Mouse (Mus musculus) liver, embryonic 15.5 days (tissue): ENCODE measurements around the gene Cd44. TPM values are rescaled to one million over a fixed set of nuclear protein-coding genes. Genes with fewer than 3 reads are reported as not detected.

Source experiments
- ATAC-seq: fragments of 200-750 bp; cut with Nextera tagmentation; 2 replicates; pipeline ENCODE4 v1.8.0; 2017; ENCODE audit warnings: moderate number of reproducible peaks, mild to moderate bottlenecking, moderate library complexity; ENCODE audit not compliant: insufficient read depth
- H3K27ac ChIP-seq: fragments of 300-500 bp; sonication (generic); replicated peaks from 2 replicates; pipeline ENCODE4 v1.5.1; 2015; ENCODE audit warnings: mild to moderate bottlenecking, inconsistent platforms
- H3K27me3 ChIP-seq: fragments of 300-500 bp; sonication (generic); 2 replicates; pipeline ENCODE4 v1.6.1; 2015; ENCODE audit warnings: mild to moderate bottlenecking, inconsistent platforms
- H3K36me3 ChIP-seq: fragments of 300-500 bp; sonication (generic); replicated peaks from 2 replicates; pipeline ENCODE4 v1.6.1; 2015; ENCODE audit warnings: moderate library complexity, mild to moderate bottlenecking, inconsistent platforms
- H3K4me1 ChIP-seq: fragments of 300-500 bp; sonication (generic); replicated peaks from 2 replicates; pipeline ENCODE4 v1.6.1; 2015; ENCODE audit warnings: inconsistent platforms
- H3K4me2 ChIP-seq: fragments of 300-500 bp; sonication (generic); 2 replicates; pipeline ENCODE4 v1.6.1; 2015; ENCODE audit warnings: moderate library complexity, mild to moderate bottlenecking, inconsistent platforms
- H3K4me3 ChIP-seq: fragments of 300-500 bp; sonication (generic); replicated peaks from 2 replicates; pipeline ENCODE4 v1.5.1; 2015; ENCODE audit warnings: mild to moderate bottlenecking, inconsistent platforms
- H3K9ac ChIP-seq: fragments of 300-500 bp; sonication (generic); 2 replicates; pipeline ENCODE4 v1.6.1; 2015; ENCODE audit warnings: moderate library complexity, mild to moderate bottlenecking, inconsistent platforms
- H3K9me3 ChIP-seq: fragments of 300-500 bp; sonication (generic); replicated peaks from 2 replicates; pipeline ENCODE4 v1.6.1; 2016; ENCODE audit warnings: inconsistent platforms
- WGBS: fragments of 180-500 bp; shearing (Covaris S2); methylation state at CpG from one replicate; pipeline ENCODE4 v1.1.7; 2015; ENCODE audit warnings: mixed read lengths; ENCODE audit not compliant: insufficient replicate concordance; 5-methylcytosine and 5-hydroxymethylcytosine counted together
- polyA plus RNA-seq: library from polyadenylated mRNA; unstranded; fragments of >200 nt; fragmentation: Nextera tagmentation; extraction: Ambion mirVana; gene quantifications from 2 replicates; pipeline ENCODE4 v1.2.1, GENCODE M21; 2015

Cd44 gene
- polyA plus RNA-seq, result 15.5 and 15.8 TPM in 2 replicates

GRCm38 (mm10) chr2:102900875-102901827, at the start of gene Cd44:
TSS of gene Cd44 (minus strand) at chr2:102901665.
- Histone ChIP-seq H3K4me1 (peaks cover 51% of the 10 kb centered on the region), H3K9ac (peak within 1 kb of the TSS; percentile 61), H3K27ac (peak within 1 kb of the TSS; percentile 73), H3K36me3 (no peaks in the 10 kb centered on the region), H3K27me3 (no peaks in the 10 kb centered on the region), H3K4me3 (peak within 1 kb of the TSS; percentile 65), H3K9me3 (no peaks in the 10 kb centered on the region), H3K4me2 (peak within 1 kb of the TSS; percentile 85)
- WGBS, result under 1% methylated on average over 29 of the region's 29 CpGs
- ATAC-seq, result peak; percentile 82

- WGBS, result 17% methylated on average over 4 of the region's 4 CpGs
- Histone ChIP-seq H3K9me3 (no peaks in the 10 kb centered on the region), H3K4me2 (no peak overlapping the region), H3K4me1 (no peaks in the 10 kb centered on the region), H3K9ac (no peak overlapping the region), H3K27ac (no peak overlapping the region), H3K27me3 (no peaks in the 10 kb centered on the region), H3K4me3 (no peak overlapping the region), H3K36me3 (no peaks in the 10 kb centered on the region)
- ATAC-seq, result no peak
These were observed 47.0 kb upstream of the Cd44 start for GRCm38 (mm10) chr2:102948481-102948857.

DNA sequence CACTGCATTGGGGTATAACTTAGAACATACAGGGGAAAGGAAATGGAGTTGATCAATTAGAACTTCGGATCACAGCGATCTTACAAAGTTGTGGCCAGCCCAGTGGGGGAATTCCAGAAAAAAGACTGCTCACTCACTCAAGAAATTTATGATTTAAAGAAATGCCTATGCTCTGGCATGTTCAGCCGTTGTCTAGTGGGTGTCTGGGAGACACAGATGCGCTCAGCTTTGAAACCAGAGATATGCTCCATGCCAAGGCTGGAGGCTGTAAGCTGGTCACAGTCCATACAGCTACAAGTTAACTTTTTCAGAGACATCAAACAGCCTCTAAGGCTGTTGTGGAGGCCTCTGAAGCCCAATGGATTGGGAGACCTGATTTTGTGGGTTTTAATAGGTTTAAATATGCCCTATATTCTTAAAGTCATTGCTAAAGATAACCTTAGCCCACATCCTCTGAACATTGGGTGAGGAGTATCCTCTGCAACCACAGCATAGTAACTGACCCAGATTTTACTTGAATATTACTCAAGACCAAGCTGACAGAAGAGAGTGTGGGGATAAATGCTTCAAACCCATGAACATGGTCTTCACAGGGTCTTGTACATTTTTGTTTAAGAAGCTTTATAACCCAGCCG, 46.5 kb upstream of the Cd44 start:
- Histone ChIP-seq H3K9ac (no peak overlapping the region), H3K4me1 (no peaks in the 10 kb centered on the region), H3K9me3 (no peaks in the 10 kb centered on the region), H3K4me2 (no peak overlapping the region), H3K4me3 (no peak overlapping the region), H3K36me3 (no peaks in the 10 kb centered on the region), H3K27me3 (no peaks in the 10 kb centered on the region), H3K27ac (no peak overlapping the region)
- no peak for ATAC-seq
- WGBS, result 65% methylated on average over 5 of the region's 5 CpGs

- Histone ChIP-seq H3K4me3 (no peak overlapping the region), H3K27me3 (no peaks in the 10 kb centered on the region), H3K9me3 (no peaks in the 10 kb centered on the region), H3K4me1 (no peaks in the 10 kb centered on the region), H3K27ac (no peak overlapping the region), H3K36me3 (no peaks in the 10 kb centered on the region), H3K9ac (no peak overlapping the region), H3K4me2 (no peak overlapping the region)
- 43% methylated on average over 1 of the region's 1 CpGs for WGBS
- no peak for ATAC-seq
These were observed 43.6 kb upstream of the Cd44 start for GRCm38 (mm10) chr2:102945111-102945510.

DNA sequence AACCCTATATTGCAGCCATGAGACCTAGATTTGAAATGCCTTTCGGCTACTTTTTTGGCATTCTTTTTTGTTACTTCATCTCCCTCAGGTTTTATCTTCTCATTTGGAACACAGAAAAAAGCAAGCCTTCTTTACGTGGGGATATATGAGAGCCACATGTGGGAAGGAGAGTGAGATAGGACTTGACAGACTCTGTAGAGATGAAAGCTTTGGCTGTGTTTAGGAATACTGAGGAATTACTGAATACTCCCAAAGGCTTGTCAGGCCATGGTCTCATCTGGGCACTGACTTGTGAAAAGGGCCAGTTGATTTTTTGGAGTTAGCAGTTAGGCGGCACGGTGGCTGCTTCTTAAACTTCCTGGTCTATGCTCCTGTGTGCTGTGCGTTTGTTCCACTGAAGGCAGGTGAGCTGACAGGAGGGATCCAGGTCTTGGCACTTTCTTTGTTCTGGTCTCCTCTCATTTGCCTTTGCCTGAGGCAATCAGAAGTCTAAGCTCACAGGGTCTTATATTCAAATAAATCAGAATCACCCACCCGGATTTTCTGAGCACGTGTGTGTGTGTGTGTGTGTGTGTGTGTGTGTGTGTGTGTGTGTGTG, 43.0 kb upstream of the Cd44 start:
- no peaks in the 10 kb centered on the region for H3K36me3 ChIP-seq
- no peaks in the 10 kb centered on the region for H3K27me3 ChIP-seq
- H3K4me2 ChIP-seq, result no peak overlapping the region
- 51% methylated on average over 7 of the region's 7 CpGs for WGBS
- ATAC-seq, result no peak
- no peaks in the 10 kb centered on the region for H3K4me1 ChIP-seq
- H3K9me3 ChIP-seq, result no peaks in the 10 kb centered on the region
- no peak overlapping the region for H3K4me3 ChIP-seq
- no peak overlapping the region for H3K9ac ChIP-seq
- H3K27ac ChIP-seq, result 0 out of 2 replicates have a peak overlapping the region, but pooled peaks have one; percentile 33

DNA sequence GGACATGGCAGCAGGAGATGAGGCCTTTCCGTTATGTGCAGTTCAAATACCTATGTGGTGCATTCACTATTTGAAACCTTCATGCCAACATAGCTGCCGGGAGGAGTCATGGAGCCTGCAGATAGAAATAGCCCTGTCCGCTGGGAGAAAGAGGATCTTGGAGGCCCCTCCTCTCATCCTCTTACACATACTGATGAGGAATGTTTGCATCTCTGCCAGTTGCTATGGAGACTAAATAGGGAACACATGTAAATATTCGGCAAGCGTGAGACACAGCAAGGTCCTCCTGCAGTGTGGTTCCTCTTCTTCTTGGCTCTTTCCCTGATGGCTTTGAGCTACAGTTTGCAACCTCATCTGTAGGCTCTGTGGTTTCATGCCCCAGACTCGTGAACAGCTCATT, 42.5 kb upstream of the Cd44 start:
- ATAC-seq, result peak; percentile 56
- H3K9ac ChIP-seq, result no peak overlapping the region
- 18% methylated on average over 6 of the region's 6 CpGs for WGBS

DNA sequence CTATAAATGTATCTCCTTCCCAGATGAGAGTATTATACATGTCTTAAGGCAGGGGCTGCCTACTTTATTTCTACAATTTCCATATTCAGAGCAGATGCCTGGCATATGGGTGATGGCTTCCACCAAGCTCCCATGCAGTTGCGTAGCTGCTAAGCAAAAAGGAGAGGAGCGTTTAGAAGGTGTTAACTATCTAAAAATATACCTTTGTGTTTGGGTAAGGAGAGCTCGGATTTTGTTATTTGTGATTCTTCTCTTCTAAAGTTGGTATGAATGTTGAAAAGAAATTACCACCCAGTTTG, 41.3 kb upstream of the Cd44 start:
- Histone ChIP-seq H3K27me3 (no peaks in the 10 kb centered on the region), H3K4me1 (no peaks in the 10 kb centered on the region), H3K9me3 (no peaks in the 10 kb centered on the region), H3K36me3 (no peaks in the 10 kb centered on the region), H3K4me3 (no peak overlapping the region), H3K9ac (no peak overlapping the region), H3K4me2 (no peak overlapping the region), H3K27ac (no peak overlapping the region)
- no peak for ATAC-seq
- 74% methylated on average over 3 of the region's 3 CpGs for WGBS

More for the DNA sequence above, 42.5 kb upstream of the Cd44 start:
- no peak overlapping the region for H3K4me3 ChIP-seq
- H3K9me3 ChIP-seq, result no peaks in the 10 kb centered on the region
- H3K27ac ChIP-seq, result no peak overlapping the region
- H3K4me1 ChIP-seq, result no peaks in the 10 kb centered on the region
- no peaks in the 10 kb centered on the region for H3K36me3 ChIP-seq
- H3K4me2 ChIP-seq, result no peak overlapping the region
- H3K27me3 ChIP-seq, result no peaks in the 10 kb centered on the region

GRCm38 (mm10) chr2:102941937-102942781, 40.7 kb upstream of the Cd44 start:
- Histone ChIP-seq H3K4me2 (no peak overlapping the region), H3K9me3 (no peaks in the 10 kb centered on the region), H3K9ac (no peak overlapping the region), H3K27ac (no peak overlapping the region), H3K27me3 (no peaks in the 10 kb centered on the region), H3K4me3 (no peak overlapping the region), H3K36me3 (no peaks in the 10 kb centered on the region), H3K4me1 (no peaks in the 10 kb centered on the region)
- ATAC-seq, result no peak
- 63% methylated on average over 10 of the region's 10 CpGs for WGBS

DNA sequence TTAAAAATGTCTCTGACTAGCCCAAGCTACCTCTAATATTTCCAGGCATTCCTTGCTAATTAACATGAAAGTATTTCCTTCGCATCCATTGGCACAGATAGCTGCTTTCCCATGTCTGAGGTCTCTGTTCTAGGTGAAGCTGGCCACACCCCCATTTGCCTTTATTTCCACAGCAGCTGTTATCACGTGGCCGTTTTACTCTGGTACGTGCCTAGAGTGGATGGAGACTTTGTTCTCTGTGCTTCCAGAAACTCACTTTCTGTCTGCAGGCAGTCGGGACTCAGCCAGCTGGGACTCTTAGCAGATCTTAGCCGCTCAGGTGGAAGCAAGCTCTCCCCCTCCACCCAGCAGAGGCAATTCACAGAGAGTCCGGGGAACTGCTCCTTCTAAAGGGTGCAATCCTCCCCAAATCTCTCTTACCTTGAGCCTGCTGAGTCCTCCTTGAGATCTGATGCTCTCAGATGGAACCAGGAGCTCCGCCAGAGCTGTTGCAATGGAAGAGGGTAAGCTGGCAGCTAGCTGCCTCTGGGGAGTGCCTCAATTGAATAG, 39.4 kb upstream of the Cd44 start:
- Histone ChIP-seq H3K9me3 (no peaks in the 10 kb centered on the region), H3K4me3 (no peak overlapping the region), H3K36me3 (no peaks in the 10 kb centered on the region), H3K4me2 (no peak overlapping the region), H3K27me3 (no peaks in the 10 kb centered on the region), H3K9ac (no peak overlapping the region), H3K4me1 (no peaks in the 10 kb centered on the region), H3K27ac (no peak overlapping the region)
- WGBS, result 45% methylated on average over 8 of the region's 8 CpGs
- ATAC-seq, result no peak

- no peaks in the 10 kb centered on the region for H3K9me3 ChIP-seq
- H3K9ac ChIP-seq, result no peak overlapping the region
- no peaks in the 10 kb centered on the region for H3K36me3 ChIP-seq
- no peak overlapping the region for H3K4me2 ChIP-seq
- no peak overlapping the region for H3K4me3 ChIP-seq
- H3K4me1 ChIP-seq, result no peaks in the 10 kb centered on the region
- no peaks in the 10 kb centered on the region for H3K27me3 ChIP-seq
- no peak for ATAC-seq
- no peak overlapping the region for H3K27ac ChIP-seq
- WGBS, result 70% methylated on average over 8 of the region's 8 CpGs
These were observed 38.7 kb upstream of the Cd44 start for GRCm38 (mm10) chr2:102940158-102940557.
